In the genomic region with DNA sequence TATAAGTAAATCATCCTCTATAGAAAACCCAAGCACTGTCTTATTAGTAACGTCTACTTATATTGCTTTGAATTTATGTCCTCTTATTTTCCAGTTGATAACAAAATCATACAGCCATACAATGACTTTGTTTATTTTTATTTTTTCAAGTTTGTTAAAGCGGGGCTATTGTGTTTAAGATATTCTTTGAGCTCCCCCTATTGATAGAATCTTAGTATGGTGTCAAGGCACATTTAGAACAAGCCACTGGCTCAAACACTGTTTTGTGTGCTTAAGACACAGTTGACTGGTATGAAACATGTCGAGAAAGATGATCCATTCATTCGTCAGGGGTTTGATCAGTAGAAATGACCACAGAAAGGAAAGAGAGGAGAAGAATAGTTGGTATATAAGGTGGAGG, we compare ENCODE assay signal across 10 mouse cellular contexts. TPM values are rescaled to one million over a fixed set of nuclear protein-coding genes. Genes with fewer than 3 reads are reported as not detected.
DNase-seq lines count a peak whose midpoint lies in the region; ATAC-seq and TF ChIP-seq lines count a peak whose summit lies in the region.
"Had no signal": no experiment of that assay in that cellular context is flagged by ENCODE, and none has a peak within 500 bp of the region (broad histone marks: within the 10 kb centered on the region; RNA-seq: fewer than 3 reads in every experiment).

No protein-coding gene starts in this region.

- no peak overlapping the region for H3K9ac ChIP-seq in intestine, postnatal 0 days (ENCODE audit: low read depth, low read length)
- no peak overlapping the region for H3K9ac ChIP-seq in intestine, embryonic 16.5 days (ENCODE audit: low read depth, low read length)
- H3K9ac ChIP-seq: embryonic facial prominence, embryonic 12.5 days had no signal

- no peaks in the 10 kb centered on the region for H3K9me3 ChIP-seq in intestine, postnatal 0 days (ENCODE audit: control insufficient read depth)
- no peaks in the 10 kb centered on the region for H3K9me3 ChIP-seq in intestine, embryonic 16.5 days (ENCODE audit: control insufficient read depth, low read length)
- H3K9me3 ChIP-seq: embryonic facial prominence, embryonic 12.5 days had no signal

- no peaks in the 10 kb centered on the region for H3K36me3 ChIP-seq in intestine, postnatal 0 days (ENCODE audit: control insufficient read depth, insufficient read depth)
- no peaks in the 10 kb centered on the region for H3K36me3 ChIP-seq in intestine, embryonic 16.5 days (ENCODE audit: control insufficient read depth, insufficient read depth, low read length)
- H3K36me3 ChIP-seq: embryonic facial prominence, embryonic 12.5 days had no signal

- peak; percentile 33 for DNase-seq in thymus, postnatal 0 days (ENCODE audit: low spot score)
- DNase-seq in thymus, postnatal 14 days = no peak
- DNase-seq in cerebellum, postnatal 14 days = no peak
- DNase-seq in thymus, postnatal 36 days = no peak
- DNase-seq: heart, postnatal 14 days; kidney, postnatal 4 days had no signal

- no peaks in the 10 kb centered on the region for H3K4me1 ChIP-seq in intestine, postnatal 0 days (replicated peaks; ENCODE audit: control insufficient read depth, insufficient read depth, low read length)
- H3K4me1 ChIP-seq in intestine, embryonic 16.5 days (ENCODE audit: control insufficient read depth, insufficient read depth, low read length) = no peaks in the 10 kb centered on the region
- H3K4me1 ChIP-seq: embryonic facial prominence, embryonic 12.5 days had no signal

- 20% methylated on average over 4 of the region's 4 CpGs for WGBS in intestine, postnatal 0 days
- WGBS in intestine, embryonic 16.5 days = 33% methylated on average over 4 of the region's 4 CpGs

- H3K27ac ChIP-seq in intestine, postnatal 0 days (ENCODE audit: low read depth, low read length) = no peak overlapping the region
- H3K27ac ChIP-seq in intestine, embryonic 16.5 days (ENCODE audit: low read length) = no peak overlapping the region
- H3K27ac ChIP-seq: embryonic facial prominence, embryonic 12.5 days had no signal

- ATAC-seq in intestine, postnatal 0 days = no peak
- ATAC-seq in intestine, embryonic 16.5 days = no peak
- ATAC-seq in common myeloid progenitor, adult 5-6 weeks (replicated peaks; ENCODE audit: low read depth, poor library complexity, severe bottlenecking) = peak; percentile 42; the same call in 1 of the 2 replicates

- H3K4me3 ChIP-seq in intestine, postnatal 0 days (ENCODE audit: low read depth, low read length) = no peak overlapping the region
- H3K4me3 ChIP-seq in intestine, embryonic 16.5 days (ENCODE audit: low read length) = no peak overlapping the region
- H3K4me3 ChIP-seq: embryonic facial prominence, embryonic 12.5 days had no signal

- no peaks in the 10 kb centered on the region for H3K27me3 ChIP-seq in intestine, postnatal 0 days (replicated peaks; ENCODE audit: control insufficient read depth, insufficient read depth, low read length)
- H3K27me3 ChIP-seq in intestine, embryonic 16.5 days (replicated peaks; ENCODE audit: control insufficient read depth, insufficient read depth, low read length) = no peaks in the 10 kb centered on the region
- H3K27me3 ChIP-seq: embryonic facial prominence, embryonic 12.5 days had no signal

- TF ChIP-seq CTCF in intestine, postnatal 0 days (IDR thresholded peaks at IDR 0.05; ENCODE audit: low read depth) = peak; percentile 55

- H3K4me2 ChIP-seq in intestine, postnatal 0 days (replicated peaks; ENCODE audit: low read depth) = no peak overlapping the region
- no peak overlapping the region for H3K4me2 ChIP-seq in intestine, embryonic 16.5 days (ENCODE audit: low read depth, low read length)
- H3K4me2 ChIP-seq: embryonic facial prominence, embryonic 12.5 days had no signal

RNA-seq across cellular contexts. Expression of gene Stat1, which starts 33.0 kb away (rescaled TPM):
- polyA plus RNA-seq in intestine, postnatal 0 days (2015; fragmentation: Nextera tagmentation; extraction: Ambion mirVana) = 62.6 and 67.2 TPM in 2 replicates
- 30.3 and 33.4 TPM in 2 replicates for polyA plus RNA-seq in intestine, embryonic 16.5 days (2015; fragmentation: Nextera tagmentation; extraction: Ambion mirVana)
- polyA plus RNA-seq in thymus, postnatal 0 days (2015; fragmentation: Nextera tagmentation; extraction: Ambion mirVana) = 212 and 220 TPM in 2 replicates
- 56.1 and 61.3 TPM in 2 replicates for total RNA-seq in common myeloid progenitor, adult 5-6 weeks (2017)
